Mouse (Mus musculus): ENCODE results near the gene Acat3. TPM values are rescaled to one million over a fixed set of nuclear protein-coding genes. Genes with fewer than 3 reads are reported as not detected.
"Not testable (repeated sequence)": the region's sequence is repeated elsewhere in the genome, so short reads cannot be mapped to it uniquely, and the experiment has no call there.

Gene Acat3
- 2.8 and 3.9 TPM in 2 replicates for polyA plus RNA-seq (2012; rRNA removed)
- 3.9 and 4.4 TPM in 2 replicates for polyA plus RNA-seq (2014; fragmentation: Nextera tagmentation; extraction: Ambion mirVana)

DNA sequence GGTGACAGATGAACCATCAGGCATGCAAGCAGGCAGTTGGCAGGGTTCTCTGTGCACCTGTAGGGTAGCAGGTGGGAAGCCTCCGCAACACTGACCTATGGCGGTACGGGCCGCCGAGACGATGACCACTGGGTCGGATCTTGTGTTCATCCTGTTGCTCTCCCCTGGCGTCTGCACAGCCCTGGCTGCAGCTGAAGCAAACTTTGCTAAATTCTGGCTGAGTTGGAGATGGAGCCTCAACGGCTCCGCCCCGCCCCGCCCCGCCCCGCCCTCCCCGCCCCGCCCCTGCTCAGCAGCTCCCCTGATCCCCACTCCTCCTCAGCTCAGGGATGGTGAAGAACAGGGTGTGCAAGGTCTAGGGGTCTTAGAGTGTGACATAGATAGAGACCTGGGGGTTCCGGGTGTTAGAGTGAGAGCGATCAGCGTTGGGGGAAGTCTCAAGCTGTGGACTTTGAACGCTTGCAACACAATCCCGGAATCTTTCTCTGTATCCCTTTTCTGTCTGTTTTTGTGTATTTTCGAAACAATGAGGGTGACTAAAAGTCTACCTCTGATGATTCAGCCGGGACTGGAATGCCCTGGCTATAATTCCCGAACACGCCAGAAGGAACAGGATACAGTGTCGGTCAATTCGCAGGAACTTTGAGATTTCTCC, at the start of gene Acat3:
Gene Acat3 (minus strand): TSS at position 450 of the 655 bp plus-strand sequence.
- WGBS (ENCODE audit: insufficient replicate concordance), result 12% methylated on average over 27 of the region's 27 CpGs
- H3K27ac ChIP-seq, result no peak within 1 kb of the TSS
- ATAC-seq (ENCODE audit: insufficient read depth) (peak; percentile 67), DNase-seq (ENCODE audit: low read depth in 3 of 3, low spot score in 3 of 3) (no peak)
- no peaks in the 10 kb centered on the region for H3K27me3 ChIP-seq (ENCODE audit: control insufficient read depth, insufficient read depth, low read length)
- no peaks in the 10 kb centered on the region for H3K9me3 ChIP-seq (ENCODE audit: control insufficient read depth, low read length)
- H3K4me2 ChIP-seq (ENCODE audit: low read depth), result peak within 1 kb of the TSS; percentile 47
- H3K4me1 ChIP-seq (replicated peaks; ENCODE audit: control insufficient read depth in 2 of 2, insufficient read depth in 2 of 2, low read length in 1 of 2), result peaks cover 0 to 11% of the 10 kb centered on the region in 2 experiments; a peak in 3 of 4 replicates
- TF ChIP-seq EP300 (IDR thresholded peaks at IDR 0.05; ENCODE audit: low read depth), result no peak
- TF ChIP-seq CTCF (IDR thresholded peaks at IDR 0.05; ENCODE audit: low read depth), result no peak
- H3K4me3 ChIP-seq (ENCODE audit: insufficient read depth in 1 of 2, low read depth in 2 of 2, low read length in 2 of 2), result peak within 1 kb of the TSS; percentile 17 to 22; a peak in 2 of 4 replicates
- H3K9ac ChIP-seq (replicated peaks), result no peak within 1 kb of the TSS
- H3K36me3 ChIP-seq (replicated peaks; ENCODE audit: control insufficient read depth, insufficient read depth, low read depth), result peaks cover 4% of the 10 kb centered on the region

DNA sequence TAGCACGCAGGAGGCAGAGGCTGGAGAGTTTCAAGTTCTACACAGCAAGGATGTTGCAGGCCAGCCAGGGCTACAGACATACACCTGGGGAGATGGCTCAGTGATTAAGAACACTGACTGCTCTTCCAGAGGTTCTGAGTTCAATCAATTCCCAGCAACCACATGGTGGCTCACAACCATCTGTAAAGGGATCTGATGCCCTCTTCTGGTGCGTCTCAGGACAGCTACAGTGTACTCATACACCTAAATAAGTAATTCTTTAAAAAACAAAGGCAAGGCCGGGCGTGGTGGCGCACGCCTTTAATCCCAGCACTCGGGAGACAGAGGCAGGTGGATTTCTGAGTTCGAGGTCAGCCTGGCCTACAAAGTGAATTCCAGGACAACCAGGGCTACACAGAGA, 47.7 kb upstream of the Acat3 start:
- not testable (repeated sequence) for ATAC-seq (ENCODE audit: insufficient read depth); H3K4me1 ChIP-seq (replicated peaks; ENCODE audit: control insufficient read depth in 2 of 2, insufficient read depth in 2 of 2, low read length in 1 of 2); H3K27me3 ChIP-seq (ENCODE audit: control insufficient read depth, insufficient read depth, low read length); H3K4me2 ChIP-seq (ENCODE audit: low read depth); DNase-seq (ENCODE audit: low read depth in 3 of 3, low spot score in 3 of 3); H3K9me3 ChIP-seq (ENCODE audit: control insufficient read depth, low read length); H3K9ac ChIP-seq (replicated peaks); H3K27ac ChIP-seq; H3K4me3 ChIP-seq (ENCODE audit: insufficient read depth in 1 of 2, low read depth in 2 of 2, low read length in 2 of 2)
- 74% methylated on average over 8 of the region's 8 CpGs for WGBS (ENCODE audit: insufficient replicate concordance)
- TF ChIP-seq CTCF (IDR thresholded peaks at IDR 0.05; ENCODE audit: low read depth), result peak; percentile 44
- peaks cover 24% of the 10 kb centered on the region for H3K36me3 ChIP-seq (replicated peaks; ENCODE audit: control insufficient read depth, insufficient read depth, low read depth)

DNA sequence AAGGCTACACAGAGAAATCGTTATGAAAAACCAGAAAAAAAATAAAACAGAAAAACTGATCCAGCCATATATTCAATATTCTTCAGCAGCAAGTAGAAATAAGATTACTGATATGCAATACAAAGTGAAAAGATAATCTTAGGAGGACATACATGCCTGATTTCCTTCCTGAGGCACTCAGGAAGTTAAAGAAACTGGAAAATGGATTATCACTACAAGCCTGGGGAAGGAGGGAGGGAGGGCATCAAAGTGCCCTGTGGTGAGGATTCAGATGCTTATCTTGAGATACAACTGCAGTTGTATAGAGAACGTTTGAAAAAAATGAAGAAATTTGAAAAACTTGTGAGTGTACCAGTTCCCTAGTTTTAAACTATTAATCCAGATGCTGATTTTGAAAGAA, 43.6 kb upstream of the Acat3 start:
- Histone ChIP-seq H3K9ac (replicated peaks) (no peak overlapping the region), H3K4me1 (replicated peaks; ENCODE audit: control insufficient read depth in 2 of 2, insufficient read depth in 2 of 2, low read length in 1 of 2) (0 out of 4 replicates have a peak, but pooled peaks cover 0 to 2% of the 10 kb centered on the region in 2 experiments), H3K36me3 (replicated peaks; ENCODE audit: control insufficient read depth, insufficient read depth, low read depth) (peaks cover 57% of the 10 kb centered on the region), H3K4me3 (ENCODE audit: insufficient read depth in 1 of 2, low read depth in 2 of 2, low read length in 2 of 2) (no peak overlapping the region), H3K4me2 (ENCODE audit: low read depth) (no peak overlapping the region), H3K9me3 (ENCODE audit: control insufficient read depth, low read length) (no peaks in the 10 kb centered on the region), H3K27ac (no peak overlapping the region), H3K27me3 (ENCODE audit: control insufficient read depth, insufficient read depth, low read length) (no peaks in the 10 kb centered on the region)
- DNase-seq (ENCODE audit: low read depth in 3 of 3, low spot score in 3 of 3) (no peak), ATAC-seq (ENCODE audit: insufficient read depth) (no peak)
- 21% methylated on average over 2 of the region's 2 CpGs for WGBS (ENCODE audit: insufficient replicate concordance)
- TF ChIP-seq EP300 (IDR thresholded peaks at IDR 0.05; ENCODE audit: low read depth) (no peak), CTCF (IDR thresholded peaks at IDR 0.05; ENCODE audit: low read depth) (no peak)

DNA sequence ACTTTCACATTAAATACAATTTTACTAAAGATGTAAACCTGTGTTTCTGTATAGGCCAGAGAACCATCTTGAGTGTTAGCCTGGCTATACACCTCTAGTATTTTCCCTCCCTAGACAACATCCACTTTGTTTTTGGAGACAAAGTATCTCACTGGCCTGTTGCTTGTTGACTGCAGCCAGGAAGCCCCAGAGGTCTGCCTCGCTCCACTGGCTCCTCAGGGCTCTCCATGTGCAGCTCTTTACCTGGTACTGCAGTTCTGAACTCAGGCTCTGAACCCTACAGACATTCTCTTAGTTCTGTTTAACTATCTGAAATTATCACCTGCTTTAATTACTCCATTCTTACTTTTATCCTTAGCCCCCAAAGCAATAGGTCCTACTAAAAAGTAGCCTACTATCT, 38.1 kb upstream of the Acat3 start:
- no peaks in the 10 kb centered on the region for H3K27me3 ChIP-seq (ENCODE audit: control insufficient read depth, insufficient read depth, low read length)
- peaks cover 67% of the 10 kb centered on the region for H3K36me3 ChIP-seq (replicated peaks; ENCODE audit: control insufficient read depth, insufficient read depth, low read depth)
- TF ChIP-seq EP300 (IDR thresholded peaks at IDR 0.05; ENCODE audit: low read depth), result no peak
- no peak for TF ChIP-seq CTCF (IDR thresholded peaks at IDR 0.05; ENCODE audit: low read depth)
- no peak overlapping the region for H3K27ac ChIP-seq
- no peak overlapping the region for H3K4me2 ChIP-seq (ENCODE audit: low read depth)
- no peak overlapping the region for H3K4me3 ChIP-seq (ENCODE audit: insufficient read depth in 1 of 2, low read depth in 2 of 2, low read length in 2 of 2)
- H3K9ac ChIP-seq (replicated peaks), result no peak overlapping the region
- no peak for ATAC-seq (ENCODE audit: insufficient read depth)
- H3K9me3 ChIP-seq (ENCODE audit: control insufficient read depth, low read length), result no peaks in the 10 kb centered on the region
- H3K4me1 ChIP-seq (replicated peaks; ENCODE audit: control insufficient read depth in 2 of 2, insufficient read depth in 2 of 2, low read length in 1 of 2), result no peaks in the 10 kb centered on the region
- no peak for DNase-seq (ENCODE audit: low read depth in 3 of 3, low spot score in 3 of 3)
- 91% methylated on average over 1 of the region's 1 CpGs for WGBS (ENCODE audit: insufficient replicate concordance)

DNA sequence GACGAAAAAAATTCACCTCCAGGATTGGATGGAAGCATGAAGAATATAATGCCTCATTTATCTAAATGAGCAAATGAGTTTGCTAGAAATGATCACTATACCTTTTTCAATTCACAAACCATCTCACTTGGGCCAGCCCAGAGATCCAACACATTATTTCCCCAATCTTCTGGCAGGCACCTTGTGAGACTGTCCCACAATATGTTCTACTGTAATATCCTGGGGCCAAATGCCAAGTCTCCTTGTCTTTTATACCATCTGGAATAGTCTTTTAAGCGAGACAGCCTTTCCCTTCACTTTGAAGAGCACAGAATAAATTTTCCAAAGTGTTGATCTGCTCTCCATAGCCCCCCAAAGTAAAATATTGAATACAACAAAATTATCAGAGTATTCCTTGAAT, 33.5 kb upstream of the Acat3 start:
- WGBS (ENCODE audit: insufficient replicate concordance), result 77% methylated on average over 2 of the region's 2 CpGs
- H3K4me1 ChIP-seq (replicated peaks; ENCODE audit: control insufficient read depth in 2 of 2, insufficient read depth in 2 of 2, low read length in 1 of 2), result no peaks in the 10 kb centered on the region
- H3K4me3 ChIP-seq (ENCODE audit: insufficient read depth in 1 of 2, low read depth in 2 of 2, low read length in 2 of 2), result no peak overlapping the region
- TF ChIP-seq CTCF (IDR thresholded peaks at IDR 0.05; ENCODE audit: low read depth) (no peak), EP300 (IDR thresholded peaks at IDR 0.05; ENCODE audit: low read depth) (no peak)
- H3K9ac ChIP-seq (replicated peaks), result no peak overlapping the region
- no peaks in the 10 kb centered on the region for H3K27me3 ChIP-seq (ENCODE audit: control insufficient read depth, insufficient read depth, low read length)
- ATAC-seq (ENCODE audit: insufficient read depth), result no peak
- no peak for DNase-seq (ENCODE audit: low read depth in 3 of 3, low spot score in 3 of 3)
- no peak overlapping the region for H3K4me2 ChIP-seq (ENCODE audit: low read depth)
- no peak overlapping the region for H3K27ac ChIP-seq
- no peaks in the 10 kb centered on the region for H3K9me3 ChIP-seq (ENCODE audit: control insufficient read depth, low read length)
- H3K36me3 ChIP-seq (replicated peaks; ENCODE audit: control insufficient read depth, insufficient read depth, low read depth), result peaks cover 47% of the 10 kb centered on the region

Measured in liver, embryonic 14.5 days (tissue).